Mouse (Mus musculus) ovary, adult 18-20 months (tissue): Measurements from ENCODE around the gene Ppt1.

Experiments used
- DNase-seq: peaks from one replicate; pipeline ENCODE4 v3.0.0; 2022; ENCODE audit warnings: low spot score, mixed read lengths

Ppt1 gene

DNA sequence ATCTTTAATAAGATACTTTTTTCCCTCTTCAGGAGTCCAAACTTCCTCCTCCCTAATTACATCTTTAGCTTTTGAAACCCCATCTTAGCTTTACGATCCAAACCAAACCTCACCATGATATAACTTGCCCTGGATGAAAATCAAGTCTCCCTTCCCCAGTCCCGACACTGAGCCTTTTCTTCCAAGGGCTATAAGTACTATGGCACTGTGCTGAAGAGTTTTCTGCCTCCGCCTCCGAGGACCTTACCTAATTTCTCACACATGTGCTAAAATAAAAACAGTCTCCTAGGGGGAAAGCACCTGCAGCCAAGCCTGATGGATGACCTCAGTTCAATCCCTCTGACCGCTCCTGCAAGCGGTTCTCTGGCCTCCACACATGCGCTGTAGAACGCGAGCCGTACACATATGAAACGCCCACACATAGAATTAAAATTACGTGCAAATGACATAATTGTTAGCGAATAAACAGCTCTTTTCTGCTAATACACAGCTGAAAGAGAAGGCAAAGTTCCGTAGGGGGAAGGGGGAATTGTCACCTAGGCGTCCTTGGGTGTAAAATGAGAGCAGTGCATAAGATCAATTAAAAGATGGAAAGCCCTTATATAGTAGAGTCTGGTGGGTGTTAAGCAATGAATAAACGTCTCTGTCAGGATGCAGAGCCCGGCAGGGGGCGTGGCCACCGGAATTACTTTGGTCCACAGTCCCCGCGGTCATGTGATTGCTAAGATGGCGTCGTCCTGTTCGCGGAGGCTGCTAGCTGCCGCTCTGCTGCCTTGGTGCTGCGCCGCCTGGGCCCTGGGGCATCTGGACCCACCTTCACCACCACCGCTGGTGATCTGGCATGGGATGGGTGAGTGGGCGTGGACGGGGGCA is at the start of gene Ppt1:
TSS of gene Ppt1 (plus strand) at position 713 of the 873 bp plus-strand sequence.
- peak; percentile 79 for DNase-seq

DNA sequence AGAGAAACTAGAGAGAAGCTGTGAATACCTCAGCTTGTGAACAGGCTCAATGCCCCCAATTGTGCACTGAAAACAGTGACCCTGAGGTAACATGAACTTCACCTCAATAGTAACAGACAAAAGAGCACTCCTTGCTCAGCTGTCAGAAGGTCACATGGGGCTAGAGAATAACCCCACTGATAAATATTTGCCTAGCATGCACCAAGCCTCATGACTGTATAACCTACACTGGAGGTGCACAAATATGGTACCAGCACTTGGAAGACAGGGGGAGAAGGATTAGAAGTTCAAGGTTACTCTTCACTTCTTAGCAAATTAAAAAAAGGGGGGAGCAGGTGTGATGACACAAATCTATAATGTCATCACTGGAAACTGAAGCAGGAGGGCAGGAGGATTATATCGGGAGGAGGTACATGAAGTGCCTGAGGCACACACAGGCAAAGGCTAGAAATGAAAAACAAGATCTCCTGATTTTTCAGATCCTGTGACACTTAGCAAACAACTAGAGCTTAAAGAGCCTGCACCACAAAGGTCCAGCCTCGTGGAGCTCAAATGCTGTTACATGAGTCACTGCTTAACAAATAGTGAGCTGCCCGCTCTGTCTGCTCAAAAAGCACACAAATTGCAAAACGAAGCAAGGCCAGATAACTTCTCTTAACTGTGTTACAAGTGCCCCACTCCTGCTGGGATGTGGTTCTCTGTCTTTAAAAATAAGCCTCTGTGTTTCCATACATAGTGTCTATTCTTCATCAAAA is 46.5 kb upstream of the Ppt1 start:
- no peak for DNase-seq

DNA sequence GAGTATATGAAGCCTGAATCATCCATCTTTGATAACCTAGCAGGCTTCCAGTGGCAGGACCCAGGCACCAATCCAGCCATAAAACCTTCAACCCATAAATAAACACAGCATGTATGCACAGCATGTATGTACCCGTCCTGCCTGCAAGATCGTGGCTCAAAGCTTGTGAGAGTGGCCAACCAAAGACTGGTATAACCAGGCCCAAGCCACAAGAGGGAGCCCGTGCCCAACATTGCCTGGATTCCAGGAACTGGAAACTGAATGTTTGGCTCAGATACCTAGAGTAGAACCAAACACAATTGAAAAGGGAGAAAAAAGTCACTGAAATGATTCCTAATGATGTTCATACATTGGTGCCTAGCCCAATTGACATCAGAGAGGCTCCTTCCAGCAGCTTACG is 27.9 kb upstream of the Ppt1 start:
- peak; percentile 36 for DNase-seq

GRCm38 (mm10) chr4:122811180-122811579 is 24.9 kb upstream of the Ppt1 start:
- no peak for DNase-seq

DNA sequence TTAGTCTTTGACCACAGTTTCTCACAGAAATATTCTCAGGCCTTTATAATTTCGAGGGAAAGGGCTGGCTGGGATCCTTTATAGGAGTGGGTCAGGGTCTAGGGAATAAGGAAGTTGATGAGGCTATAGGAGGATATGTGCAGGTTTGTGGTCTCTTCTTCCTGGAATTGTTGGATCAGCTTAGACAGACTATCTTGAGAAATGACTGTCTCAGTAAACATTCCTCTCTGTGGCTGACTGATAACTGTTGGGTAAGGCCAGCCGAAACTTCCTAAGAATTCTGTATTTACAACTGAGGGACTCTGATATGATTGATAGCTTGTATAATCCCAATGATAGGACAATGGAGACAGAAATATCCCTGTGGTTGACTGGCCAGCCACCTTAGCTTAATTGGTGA is 24.2 kb upstream of the Ppt1 start:
- DNase-seq, result no peak

DNA sequence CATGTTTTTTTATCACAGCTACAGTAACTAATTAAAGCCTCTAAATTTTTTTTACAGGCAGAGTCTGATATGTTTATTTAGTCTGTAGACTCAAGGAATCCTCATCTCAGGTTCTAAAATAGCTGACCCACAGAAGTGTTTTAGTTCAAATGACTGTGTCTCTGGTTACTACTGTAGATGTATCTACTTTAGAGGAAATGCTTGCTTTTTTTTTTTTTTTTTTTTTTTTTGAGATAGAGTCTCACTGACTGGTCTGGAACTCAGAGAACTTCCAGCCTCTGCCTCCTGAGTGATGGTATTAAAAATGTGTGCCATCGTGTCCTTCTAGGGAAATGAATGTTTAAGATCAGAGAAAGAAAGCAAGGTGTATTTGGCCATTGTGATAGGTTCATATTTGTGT is 19.8 kb upstream of the Ppt1 start:
- no peak for DNase-seq

DNA sequence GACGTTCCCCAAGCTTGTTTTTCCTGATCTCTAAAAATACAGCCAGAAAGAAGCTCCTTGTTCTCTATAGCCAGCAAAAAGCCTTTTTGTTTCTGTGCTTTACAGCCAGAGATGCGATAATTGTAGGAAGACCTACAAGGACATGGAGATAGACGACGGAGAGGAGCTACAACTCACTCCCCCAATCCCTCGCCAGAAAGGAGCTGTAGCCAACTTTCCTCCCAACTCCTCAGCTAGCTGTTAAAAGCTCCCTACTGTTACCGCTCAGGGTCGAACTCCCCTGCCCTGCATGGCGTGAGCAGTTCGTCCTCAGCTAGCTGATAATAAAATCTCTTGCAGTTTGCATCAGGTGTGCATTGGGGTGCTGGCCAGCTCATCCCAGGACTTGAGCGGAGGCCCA is 15.1 kb upstream of the Ppt1 start:
- DNase-seq, result peak; percentile 63

GRCm38 (mm10) chr4:122827651-122828050 is 8.4 kb upstream of the Ppt1 start:
- peak; percentile 30 for DNase-seq

- DNase-seq, result no peak
Observed at GRCm38 (mm10) chr4:122829339-122829738, 6.7 kb upstream of the Ppt1 start.

DNA sequence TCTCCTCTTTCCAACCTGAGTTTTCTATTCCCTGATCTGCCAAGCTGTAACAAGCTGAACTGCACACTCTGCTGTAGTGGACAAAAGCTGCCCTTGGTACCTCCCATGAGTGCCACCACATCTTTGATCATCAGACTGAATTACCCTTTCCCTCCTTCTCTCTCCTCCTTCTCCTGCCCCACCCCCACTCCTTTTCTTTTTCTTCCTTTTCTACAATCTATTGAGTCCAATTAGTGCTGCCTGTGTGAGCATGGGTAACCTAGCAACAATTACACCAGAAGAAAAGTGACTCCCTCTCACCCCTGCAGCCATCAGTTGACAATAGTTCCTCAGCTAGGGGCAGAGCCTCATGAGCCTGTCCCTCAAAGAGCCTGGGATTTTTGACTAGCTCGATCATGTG is 4.2 kb upstream of the Ppt1 start:
- no peak for DNase-seq

- no peak for DNase-seq
Observed at GRCm38 (mm10) chr4:122836403-122836775, 347 bp downstream of the Ppt1 start.

- no peak for DNase-seq
Observed at GRCm38 (mm10) chr4:122837180-122837730, 1.2 kb downstream of the Ppt1 start.

- no peak for DNase-seq
Observed at GRCm38 (mm10) chr4:122837994-122838393, 2.0 kb downstream of the Ppt1 start.

DNA sequence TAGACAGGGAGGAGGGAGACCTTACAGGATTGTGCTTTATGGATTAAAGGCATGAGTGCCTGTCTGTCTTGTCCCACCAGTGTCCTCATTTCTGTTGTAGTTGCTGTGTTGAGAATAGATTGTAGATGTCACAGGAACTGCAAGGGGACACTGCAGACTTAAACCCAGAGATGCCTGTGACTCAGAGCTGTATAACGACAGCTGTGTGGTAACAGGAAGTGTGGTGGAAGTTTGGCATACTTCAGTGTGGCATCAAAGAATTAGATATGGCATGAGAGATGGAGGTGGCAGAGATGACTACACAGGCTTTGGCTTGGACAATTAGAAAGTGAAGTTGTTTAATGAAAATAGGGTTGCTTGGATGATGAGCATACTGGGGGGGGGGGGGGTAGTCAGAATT is 2.4 kb downstream of the Ppt1 start:
- no peak for DNase-seq

GRCm38 (mm10) chr4:122848150-122848621 is 12.1 kb downstream of the Ppt1 start:
- no peak for DNase-seq

GRCm38 (mm10) chr4:122851535-122851934 is 15.5 kb downstream of the Ppt1 start:
- DNase-seq, result no peak

GRCm38 (mm10) chr4:122853691-122854090 is 17.6 kb downstream of the Ppt1 start:
- no peak for DNase-seq

DNA sequence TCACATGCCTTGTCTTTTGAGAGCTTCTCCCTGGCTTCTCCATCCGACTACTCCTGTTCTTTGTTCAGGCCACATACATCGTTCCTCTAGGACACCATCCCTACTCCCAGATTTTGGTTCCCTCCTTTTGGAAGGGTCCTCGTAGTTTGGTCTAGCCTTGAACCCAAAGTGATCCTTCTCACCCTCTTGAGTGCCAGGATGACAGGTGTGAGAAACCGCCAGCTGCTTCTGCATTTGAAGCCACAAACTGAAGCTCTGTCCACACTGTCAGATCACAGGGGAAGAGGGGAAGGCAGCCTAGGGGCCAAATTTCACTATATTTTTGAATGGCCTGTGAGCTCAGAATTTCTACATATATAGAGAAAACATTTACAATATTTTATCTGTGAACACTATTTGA is 18.7 kb downstream of the Ppt1 start:
- DNase-seq, result no peak

- DNase-seq, result no peak
Observed at GRCm38 (mm10) chr4:122857909-122858308, 21.9 kb downstream of the Ppt1 start.

- DNase-seq, result no peak
Observed at GRCm38 (mm10) chr4:122859096-122859674, 23.1 kb downstream of the Ppt1 start.

DNA sequence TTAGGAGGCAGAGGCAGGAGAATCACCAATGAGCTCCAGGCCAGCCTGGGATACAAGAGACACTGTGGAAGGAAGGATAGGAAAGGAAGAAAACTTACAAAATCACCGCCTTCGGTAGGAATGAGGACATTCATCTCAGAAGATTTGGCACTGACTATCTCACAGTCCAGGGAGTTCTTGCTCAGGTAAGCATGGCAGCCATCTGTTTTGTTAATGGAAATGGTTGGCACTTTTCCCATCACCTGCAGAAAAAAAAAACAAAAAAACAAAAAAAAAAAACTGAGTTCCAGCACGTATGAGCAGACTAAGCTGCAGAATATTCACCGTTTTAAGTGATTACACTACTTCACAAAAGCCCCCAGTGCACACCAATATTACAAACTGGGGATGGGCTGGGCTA is 25.8 kb downstream of the Ppt1 start:
- DNase-seq, result no peak

DNA sequence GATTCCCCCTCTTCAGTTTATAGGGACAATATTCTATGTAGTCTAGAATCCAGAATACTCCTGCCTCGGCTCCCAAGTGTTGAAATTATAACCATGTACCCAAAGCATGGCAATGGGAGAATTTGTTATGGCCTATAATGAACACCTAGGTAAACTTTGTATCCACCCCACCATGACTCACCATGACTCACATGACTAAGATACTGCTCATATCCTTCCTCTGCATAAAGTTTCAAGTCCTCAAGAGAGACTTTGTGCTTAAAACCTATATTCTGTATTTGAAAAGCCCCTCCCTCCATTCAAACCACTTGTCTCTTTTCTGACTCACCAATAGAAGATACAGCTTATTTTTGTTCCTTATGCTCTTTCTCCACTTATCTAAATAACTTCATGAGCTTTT is 32.0 kb downstream of the Ppt1 start:
- DNase-seq, result no peak

DNA sequence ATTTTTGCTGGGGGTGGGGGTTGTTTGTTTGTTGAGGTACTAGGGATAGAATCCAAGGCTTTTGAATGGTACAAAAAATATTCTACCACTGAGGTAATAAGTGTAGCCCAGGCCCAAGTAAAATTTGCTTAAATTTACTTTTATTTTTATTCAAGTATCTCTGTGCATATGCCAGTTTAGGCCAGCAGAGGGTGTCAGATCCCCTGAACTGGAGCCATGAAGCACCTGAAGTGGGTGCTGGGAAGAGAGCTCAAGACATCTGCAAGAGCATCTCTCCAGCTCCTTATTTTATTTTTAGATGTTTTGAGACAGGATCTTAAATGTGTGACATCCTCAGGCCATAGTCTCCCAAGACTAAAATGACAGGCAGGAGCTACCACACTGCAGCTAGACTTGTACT is 34.0 kb downstream of the Ppt1 start:
- no peak for DNase-seq
